Mouse (Mus musculus): ENCODE data around the gene Trim71. TPM values are rescaled to one million over a fixed set of nuclear protein-coding genes. Genes with fewer than 3 reads are reported as not detected.

Gene Trim71
- total and polyA plus RNA-seq, 3 experiments: not detected

DNA sequence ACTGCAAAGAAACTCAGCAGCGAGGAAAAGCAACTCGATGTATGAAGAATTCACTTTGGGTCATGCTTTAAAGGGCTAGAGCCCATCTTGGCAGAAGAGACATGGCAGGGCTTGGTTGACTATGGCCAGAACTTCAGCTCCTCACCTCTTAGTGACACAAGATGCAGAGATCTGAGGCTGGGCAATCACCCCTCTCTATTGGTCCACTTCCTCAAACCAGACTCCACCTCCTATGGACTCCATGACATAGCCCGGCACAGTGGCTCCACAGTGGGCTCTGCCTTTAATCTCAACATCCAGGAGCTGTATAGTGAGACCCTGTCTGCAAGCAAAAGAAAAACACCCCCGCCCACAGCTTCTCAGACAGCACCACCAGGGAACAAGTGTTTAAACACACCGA, 79.4 kb downstream of the Trim71 start:
- no peak for DNase-seq

- DNase-seq: no peak
These were observed 83.2 kb downstream of the Trim71 start for GRCm38 (mm10) chr9:114480940-114481339.

DNA sequence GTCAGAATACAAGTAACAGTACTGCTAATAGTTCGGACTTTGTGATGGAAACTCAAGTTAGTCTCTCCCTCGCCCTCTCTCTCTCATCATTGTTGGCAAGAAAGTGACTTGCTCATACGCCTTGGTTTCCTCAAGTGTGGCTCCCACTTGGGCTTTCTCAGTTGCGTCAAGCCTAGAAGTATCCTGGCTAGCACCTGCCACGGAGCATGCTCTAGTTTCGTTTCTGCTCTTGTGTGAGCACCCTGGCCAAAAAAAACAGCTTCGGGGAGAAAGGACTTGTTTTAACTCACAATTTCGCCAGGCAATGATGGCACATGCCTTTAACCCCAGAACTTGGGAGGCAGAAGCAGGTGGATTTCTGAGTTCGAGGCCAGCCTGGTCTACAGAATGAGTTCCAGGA, 87.2 kb downstream of the Trim71 start:
- no peak for DNase-seq

DNA sequence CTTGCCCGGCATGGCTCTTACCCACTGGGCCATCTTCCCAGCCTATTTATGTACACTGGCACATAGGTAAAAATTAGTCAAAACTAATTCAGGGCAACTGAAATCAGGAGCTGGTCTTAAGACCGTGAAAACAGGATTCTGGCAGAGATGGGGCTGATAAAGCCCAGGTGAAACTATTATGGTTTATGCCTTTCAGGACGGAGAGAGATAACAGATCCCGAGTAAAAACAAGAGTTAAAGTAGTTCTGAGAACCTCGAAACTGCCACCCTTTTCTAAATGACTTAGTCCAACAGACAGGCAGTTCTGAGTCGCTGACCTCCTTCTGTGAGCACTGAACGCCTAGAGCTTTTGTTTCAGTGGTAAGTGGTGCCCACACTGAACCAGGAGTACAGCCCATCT, 92.3 kb downstream of the Trim71 start:
- DNase-seq: no peak

DNA sequence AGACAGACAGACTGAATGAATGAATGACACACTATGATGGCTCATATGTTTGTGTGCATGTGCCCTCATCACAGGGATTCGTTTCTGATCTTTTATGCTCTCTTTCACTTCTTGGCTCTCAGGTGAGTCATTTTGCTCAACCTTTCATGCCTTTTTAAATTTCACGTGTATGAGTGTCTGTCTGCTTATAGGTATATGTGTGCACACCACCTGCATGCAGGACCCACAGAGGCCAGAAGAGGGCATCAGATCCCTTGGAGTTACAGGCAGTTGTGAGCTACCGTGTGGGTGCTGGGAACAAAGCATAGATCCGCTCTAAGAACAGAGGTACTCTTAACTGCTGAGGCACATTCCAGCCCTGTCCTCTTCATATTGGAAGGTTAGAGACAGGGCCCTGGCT, 95.5 kb downstream of the Trim71 start:
- no peak for DNase-seq

DNA sequence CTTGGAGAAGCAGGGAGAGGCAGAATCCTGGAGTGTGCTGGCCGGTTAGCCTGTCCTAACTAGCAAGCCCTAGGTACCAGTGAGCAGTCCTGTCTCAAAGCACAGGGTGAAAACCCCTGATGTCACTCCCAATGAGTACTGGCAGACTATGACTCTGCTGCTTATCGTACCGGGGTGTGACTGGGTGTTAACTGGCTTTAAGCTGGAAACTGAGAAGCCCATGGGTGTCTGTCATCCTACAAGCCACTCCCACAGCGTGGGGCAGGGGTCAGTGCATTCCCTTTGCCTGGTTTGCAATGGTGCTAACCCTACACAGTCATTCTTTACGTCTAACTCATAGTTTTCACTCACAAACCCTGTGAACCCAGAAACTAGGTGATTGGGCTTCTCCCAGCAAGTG, 96.0 kb downstream of the Trim71 start:
- DNase-seq: no peak

- no peak for DNase-seq
These were observed 97.3 kb downstream of the Trim71 start for GRCm38 (mm10) chr9:114466871-114467270.

DNA sequence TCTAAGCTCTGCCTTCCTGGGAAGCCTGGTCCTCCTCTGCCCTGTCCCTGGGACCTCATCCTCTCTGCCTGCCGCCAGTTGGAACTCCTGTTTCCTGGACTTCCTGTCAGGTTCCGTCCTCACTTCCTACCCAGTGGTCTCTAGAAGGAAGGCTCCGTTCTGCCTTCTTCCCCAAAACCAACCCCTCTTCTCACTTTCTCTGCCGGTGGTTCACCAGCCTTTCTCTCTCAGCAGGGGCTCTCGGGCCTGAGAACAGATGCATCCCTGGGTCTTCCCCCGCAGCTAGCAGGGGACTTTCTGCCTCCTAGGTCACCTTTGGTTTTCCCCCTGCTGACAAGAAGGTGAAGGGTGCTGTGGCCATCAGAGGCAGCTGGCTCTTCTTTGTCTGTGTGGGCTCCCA, 98.7 kb downstream of the Trim71 start:
- no peak for DNase-seq

- DNase-seq: no peak
These were observed 101.6 kb downstream of the Trim71 start for GRCm38 (mm10) chr9:114462569-114462968.

- no peak for DNase-seq
These were observed 105.7 kb downstream of the Trim71 start for GRCm38 (mm10) chr9:114458436-114458835.

Other genes starting within 250 kb of the Trim71 start
- gene Bcl2a1c, start 234.2 kb downstream of the Trim71 start, total RNA-seq (2021): not detected
- gene Bcl2a1c, start 234.2 kb downstream of the Trim71 start, polyA plus RNA-seq (2012; rRNA removed): not detected in 2 replicates
- gene Crtap, start 173.7 kb downstream of the Trim71 start, total RNA-seq (2021): 100 to 1,000 TPM; 102 to 103 TPM
- gene Crtap, start 173.7 kb downstream of the Trim71 start, polyA plus RNA-seq (2012; rRNA removed): 405 and 495 TPM in 2 replicates
- 10 to 100 TPM; 30.9 to 34.1 TPM for gene Glb1, start 163.3 kb downstream of the Trim71 start, total RNA-seq (2021)
- 30.8 and 42.0 TPM in 2 replicates for gene Glb1, start 163.3 kb downstream of the Trim71 start, polyA plus RNA-seq (2012; rRNA removed)
- 1 to 10 TPM; 5.3 to 7.7 TPM for gene Tmppe, start 163.3 kb downstream of the Trim71 start, total RNA-seq (2021)
- 6.2 and 7.1 TPM in 2 replicates for gene Tmppe, start 163.3 kb downstream of the Trim71 start, polyA plus RNA-seq (2012; rRNA removed)
- gene Ccr4, start 59.5 kb downstream of the Trim71 start, total RNA-seq (2021): not detected
- not detected in 2 replicates for gene Ccr4, start 59.5 kb downstream of the Trim71 start, polyA plus RNA-seq (2012; rRNA removed)
- gene C130032M10Rik, start 48.7 kb downstream of the Trim71 start, total RNA-seq (2021): under 1 TPM in 1 of 2 experiments, not detected in 1; 0.40 TPM
- 0.75 TPM in 1 of 2 replicates, not detected in the other for gene C130032M10Rik, start 48.7 kb downstream of the Trim71 start, polyA plus RNA-seq (2012; rRNA removed)
- gene Cnot10, start 75.8 kb upstream of the Trim71 start, total RNA-seq (2021): 10 to 100 TPM; 31.9 to 36.2 TPM
- 13.8 and 16.8 TPM in 2 replicates for gene Cnot10, start 75.8 kb upstream of the Trim71 start, polyA plus RNA-seq (2012; rRNA removed)
- gene Dync1li1, start 124.4 kb upstream of the Trim71 start, total RNA-seq (2021): 10 to 100 TPM; 42.1 to 42.6 TPM
- 10.6 and 11.7 TPM in 2 replicates for gene Dync1li1, start 124.4 kb upstream of the Trim71 start, polyA plus RNA-seq (2012; rRNA removed)
- gene Cmtm6, start 166.7 kb upstream of the Trim71 start, total RNA-seq (2021): 10 to 100 TPM; 67.0 to 92.3 TPM
- gene Cmtm6, start 166.7 kb upstream of the Trim71 start, polyA plus RNA-seq (2012; rRNA removed): 33.5 and 44.6 TPM in 2 replicates
- gene Cmtm7, start 217.5 kb upstream of the Trim71 start, total RNA-seq (2021): 10 to 100 TPM; 27.8 to 41.3 TPM
- 187 and 230 TPM in 2 replicates for gene Cmtm7, start 217.5 kb upstream of the Trim71 start, polyA plus RNA-seq (2012; rRNA removed)

Data from adrenal gland, adult 2 months (tissue).